Comparison of ENCODE assay signal across 20 mouse cellular contexts in genomic region chr9:70401937-70402539, GRCm38 (mm10). TPM values are rescaled to one million over a fixed set of nuclear protein-coding genes. Genes with fewer than 3 reads are reported as not detected.
DNase-seq lines count a peak whose midpoint lies in the region; TF ChIP-seq lines count a peak whose summit lies in the region.
"Had no signal": no experiment of that assay in that cellular context is flagged by ENCODE, and none has a peak within 500 bp of the region (broad histone marks: within the 10 kb centered on the region; RNA-seq: fewer than 3 reads in every experiment).

No protein-coding gene starts in this region.

- H3K4me3 ChIP-seq in cortical plate, adult 2 months (ENCODE audit: insufficient read depth, low read length), result no peak overlapping the region
- H3K4me3 ChIP-seq: embryonic facial prominence, embryonic 15.5 days; gastrocnemius, adult 2 months; heart, embryonic 10.5 days; hindbrain, embryonic 10.5 days; limb, embryonic 13.5 days; liver, embryonic 13.5 days had no signal

- no peak for TF ChIP-seq CTCF in cortical plate, adult 2 months (IDR thresholded peaks at IDR 0.05; ENCODE audit: extremely low read depth, insufficient read depth, low read length)

- no peak for TF ChIP-seq POLR2A in cortical plate, adult 2 months (IDR thresholded peaks at IDR 0.05; ENCODE audit: extremely low read depth, insufficient read depth, low read length)

- DNase-seq in layer of hippocampus, adult 18-20 months (ENCODE audit: low spot score in 2 of 2), result peak; percentile 26 to 55
- DNase-seq in layer of hippocampus, adult 9-10 months (ENCODE audit: low spot score), result no peak
- peak; percentile 76 for DNase-seq in brain, adult 2 months (ENCODE audit: low read depth, low spot score)
- peak; percentile 69 to 88 for DNase-seq in right cerebral cortex, postnatal 10 days (ENCODE audit: low spot score in 2 of 2)
- DNase-seq in adrenal gland, postnatal 36 days, result no peak
- no peak for DNase-seq in lung, postnatal 36 days
- DNase-seq: adrenal gland, adult 2 months; cerebellum, postnatal 10 days; gastrocnemius, adult 2 months; kidney, adult 11 months; kidney, postnatal 10 days; liver, embryonic 13.5 days; lung, embryonic 14.5 days; lung, postnatal 4 days; thymus, postnatal 4 days had no signal

- H3K27ac ChIP-seq in cortical plate, adult 2 months (ENCODE audit: insufficient read depth, low read length), result 0 out of 2 replicates have a peak overlapping the region, but pooled peaks have one; percentile 48
- H3K27ac ChIP-seq: embryonic facial prominence, embryonic 15.5 days; gastrocnemius, adult 2 months; heart, embryonic 10.5 days; hindbrain, embryonic 10.5 days; limb, embryonic 13.5 days; liver, embryonic 13.5 days had no signal

- peaks cover 5% of the 10 kb centered on the region for H3K4me1 ChIP-seq in cortical plate, adult 2 months (ENCODE audit: control insufficient read depth, insufficient read depth, low read length)
- H3K4me1 ChIP-seq: embryonic facial prominence, embryonic 15.5 days; heart, embryonic 10.5 days; liver, embryonic 13.5 days had no signal

RNA-seq across cellular contexts. Expression of gene Ccnb2, which starts 19.3 kb away (rescaled TPM):
- 1 to 10 TPM; 1.1 to 1.2 TPM for total RNA-seq in layer of hippocampus, adult 18-20 months (2021)
- 1.8 and 2.4 TPM in 2 replicates for polyA plus RNA-seq in cortical plate, adult 2 months (2012; rRNA removed)
- 1 to 10 TPM; 5.4 to 6.1 TPM for total RNA-seq in adrenal gland, postnatal 36 days (2021)

Comparison
In these comparisons a context has a peak if more than half of its experiments do, and no peak if none do; other contexts are left out.
1. DNase-seq: peak in layer of hippocampus, adult 18-20 months (2 of 2), brain, adult 2 months (single experiment) and right cerebral cortex, postnatal 10 days (2 of 2); none in layer of hippocampus, adult 9-10 months (single experiment), adrenal gland, postnatal 36 days (0 of 2) and lung, postnatal 36 days (single experiment).